Mouse (Mus musculus): ENCODE results near the gene Espl1. TPM values are rescaled to one million over a fixed set of nuclear protein-coding genes. Genes with fewer than 3 reads are reported as not detected.

Espl1 gene
- polyA plus RNA-seq, 1 experiment from 2014 or later, result 10.9 TPM

GRCm38 (mm10) chr15:102270274-102270960 lies 25.6 kb upstream of the Espl1 start, which contains the start of gene Gm9918:
Gm9918 (plus strand) TSS chr15:102270563.
- 9% methylated on average over 20 of the region's 21 CpGs for WGBS
- H3K27ac ChIP-seq (ENCODE audit: low read length), result no peak within 1 kb of the TSS
- H3K4me3 ChIP-seq (replicated peaks; ENCODE audit: low read length), result no peak within 1 kb of the TSS
- no peaks in the 10 kb centered on the region for H3K9me3 ChIP-seq (ENCODE audit: control insufficient read depth, low read length)
- ATAC-seq, result no peak
- H3K9ac ChIP-seq (replicated peaks; ENCODE audit: low read depth, low read length), result no peak within 1 kb of the TSS
- no peaks in the 10 kb centered on the region for H3K4me1 ChIP-seq (replicated peaks; ENCODE audit: control insufficient read depth, insufficient read depth, low read length)
- H3K4me2 ChIP-seq (ENCODE audit: low read length), result no peak within 1 kb of the TSS
- peaks cover 7% of the 10 kb centered on the region for H3K27me3 ChIP-seq (replicated peaks; ENCODE audit: control insufficient read depth, insufficient read depth, low read length)
- no peaks in the 10 kb centered on the region for H3K36me3 ChIP-seq (ENCODE audit: control insufficient read depth, insufficient read depth)

GRCm38 (mm10) chr15:102271441-102271840 lies 24.6 kb upstream of the Espl1 start:
- H3K27me3 ChIP-seq (replicated peaks; ENCODE audit: control insufficient read depth, insufficient read depth, low read length), result peaks cover 7% of the 10 kb centered on the region
- no peak for ATAC-seq
- no peak overlapping the region for H3K4me2 ChIP-seq (ENCODE audit: low read length)
- H3K4me1 ChIP-seq (replicated peaks; ENCODE audit: control insufficient read depth, insufficient read depth, low read length), result no peaks in the 10 kb centered on the region
- no peaks in the 10 kb centered on the region for H3K36me3 ChIP-seq (ENCODE audit: control insufficient read depth, insufficient read depth)
- no peaks in the 10 kb centered on the region for H3K9me3 ChIP-seq (ENCODE audit: control insufficient read depth, low read length)
- no peak overlapping the region for H3K9ac ChIP-seq (replicated peaks; ENCODE audit: low read depth, low read length)
- H3K4me3 ChIP-seq (replicated peaks; ENCODE audit: low read length), result no peak overlapping the region
- H3K27ac ChIP-seq (ENCODE audit: low read length), result no peak overlapping the region
- 14% methylated on average over 3 of the region's 3 CpGs for WGBS

GRCm38 (mm10) chr15:102273982-102274716 lies 21.9 kb upstream of the Espl1 start:
- peaks cover 7% of the 10 kb centered on the region for H3K27me3 ChIP-seq (replicated peaks; ENCODE audit: control insufficient read depth, insufficient read depth, low read length)
- no peak overlapping the region for H3K4me2 ChIP-seq (ENCODE audit: low read length)
- no peaks in the 10 kb centered on the region for H3K9me3 ChIP-seq (ENCODE audit: control insufficient read depth, low read length)
- H3K9ac ChIP-seq (replicated peaks; ENCODE audit: low read depth, low read length), result no peak overlapping the region
- H3K4me1 ChIP-seq (replicated peaks; ENCODE audit: control insufficient read depth, insufficient read depth, low read length), result peaks cover 6% of the 10 kb centered on the region; the same call in 1 of the 2 replicates
- H3K27ac ChIP-seq (ENCODE audit: low read length), result no peak overlapping the region
- H3K36me3 ChIP-seq (ENCODE audit: control insufficient read depth, insufficient read depth), result no peaks in the 10 kb centered on the region
- 75% methylated on average over 6 of the region's 6 CpGs for WGBS
- no peak for ATAC-seq
- no peak overlapping the region for H3K4me3 ChIP-seq (replicated peaks; ENCODE audit: low read length)

GRCm38 (mm10) chr15:102278726-102279091 lies 17.4 kb upstream of the Espl1 start:
- H3K4me2 ChIP-seq (ENCODE audit: low read length), result peak overlapping the region; percentile 98
- H3K36me3 ChIP-seq (ENCODE audit: control insufficient read depth, insufficient read depth), result peaks cover 8% of the 10 kb centered on the region
- H3K9ac ChIP-seq (replicated peaks; ENCODE audit: low read depth, low read length), result peak overlapping the region; percentile 86
- ATAC-seq, result 0 out of 2 replicates have a peak, but pooled peaks have one; percentile 5
- no peaks in the 10 kb centered on the region for H3K27me3 ChIP-seq (replicated peaks; ENCODE audit: control insufficient read depth, insufficient read depth, low read length)
- 36% methylated on average over 7 of the region's 7 CpGs for WGBS
- peaks cover 15% of the 10 kb centered on the region for H3K4me1 ChIP-seq (replicated peaks; ENCODE audit: control insufficient read depth, insufficient read depth, low read length)
- H3K4me3 ChIP-seq (replicated peaks; ENCODE audit: low read length), result peak overlapping the region; percentile 82
- H3K27ac ChIP-seq (ENCODE audit: low read length), result peak overlapping the region; percentile 68
- no peaks in the 10 kb centered on the region for H3K9me3 ChIP-seq (ENCODE audit: control insufficient read depth, low read length)

GRCm38 (mm10) chr15:102279092-102279782 lies 16.8 kb upstream of the Espl1 start, which contains the start of gene Mfsd5:
Mfsd5 (plus strand) TSS chr15:102279454.
- WGBS, result under 1% methylated on average over 63 of the region's 65 CpGs
- peak within 1 kb of the TSS; percentile 82 for H3K4me3 ChIP-seq (replicated peaks; ENCODE audit: low read length)

GRCm38 (mm10) chr15:102279783-102280520 lies 16.1 kb upstream of the Espl1 start:
- WGBS, result 32% methylated on average over 13 of the region's 13 CpGs
- Histone ChIP-seq H3K4me1 (replicated peaks; ENCODE audit: control insufficient read depth, insufficient read depth, low read length) (peaks cover 15% of the 10 kb centered on the region), H3K27ac (ENCODE audit: low read length) (peak overlapping the region; percentile 68), H3K4me3 (replicated peaks; ENCODE audit: low read length) (peak overlapping the region; percentile 82), H3K9ac (replicated peaks; ENCODE audit: low read depth, low read length) (peak overlapping the region; percentile 86), H3K27me3 (replicated peaks; ENCODE audit: control insufficient read depth, insufficient read depth, low read length) (no peaks in the 10 kb centered on the region), H3K36me3 (ENCODE audit: control insufficient read depth, insufficient read depth) (peaks cover 8% of the 10 kb centered on the region), H3K4me2 (ENCODE audit: low read length) (peak overlapping the region; percentile 89), H3K9me3 (ENCODE audit: control insufficient read depth, low read length) (no peaks in the 10 kb centered on the region)
- ATAC-seq, result peak; percentile 37

More at GRCm38 (mm10) chr15:102279092-102279782, 16.8 kb upstream of the Espl1 start, which contains the start of gene Mfsd5:
- ATAC-seq, result peak; percentile 97
- Histone ChIP-seq H3K9me3 (ENCODE audit: control insufficient read depth, low read length) (no peaks in the 10 kb centered on the region), H3K4me2 (ENCODE audit: low read length) (peak within 1 kb of the TSS; percentile 98), H3K36me3 (ENCODE audit: control insufficient read depth, insufficient read depth) (peaks cover 8% of the 10 kb centered on the region), H3K27ac (ENCODE audit: low read length) (peak within 1 kb of the TSS; percentile 68), H3K27me3 (replicated peaks; ENCODE audit: control insufficient read depth, insufficient read depth, low read length) (no peaks in the 10 kb centered on the region), H3K9ac (replicated peaks; ENCODE audit: low read depth, low read length) (peak within 1 kb of the TSS; percentile 86), H3K4me1 (replicated peaks; ENCODE audit: control insufficient read depth, insufficient read depth, low read length) (peaks cover 15% of the 10 kb centered on the region)

GRCm38 (mm10) chr15:102280623-102281022 lies 15.4 kb upstream of the Espl1 start:
- Histone ChIP-seq H3K4me1 (replicated peaks; ENCODE audit: control insufficient read depth, insufficient read depth, low read length) (peaks cover 15% of the 10 kb centered on the region), H3K36me3 (ENCODE audit: control insufficient read depth, insufficient read depth) (peaks cover 8% of the 10 kb centered on the region), H3K9me3 (ENCODE audit: control insufficient read depth, low read length) (no peaks in the 10 kb centered on the region), H3K27ac (ENCODE audit: low read length) (no peak overlapping the region), H3K4me3 (replicated peaks; ENCODE audit: low read length) (no peak overlapping the region), H3K4me2 (ENCODE audit: low read length) (no peak overlapping the region), H3K27me3 (replicated peaks; ENCODE audit: control insufficient read depth, insufficient read depth, low read length) (no peaks in the 10 kb centered on the region), H3K9ac (replicated peaks; ENCODE audit: low read depth, low read length) (no peak overlapping the region)
- no peak for ATAC-seq
- WGBS, result 95% methylated on average over 19 of the region's 19 CpGs

GRCm38 (mm10) chr15:102282463-102283292 lies 13.4 kb upstream of the Espl1 start:
- peaks cover 8% of the 10 kb centered on the region for H3K36me3 ChIP-seq (ENCODE audit: control insufficient read depth, insufficient read depth)
- no peaks in the 10 kb centered on the region for H3K9me3 ChIP-seq (ENCODE audit: control insufficient read depth, low read length)

More at GRCm38 (mm10) chr15:102282463-102283292, 13.4 kb upstream of the Espl1 start:
- H3K4me3 ChIP-seq (replicated peaks; ENCODE audit: low read length), result no peak overlapping the region
- no peak overlapping the region for H3K27ac ChIP-seq (ENCODE audit: low read length)
- no peak overlapping the region for H3K9ac ChIP-seq (replicated peaks; ENCODE audit: low read depth, low read length)
- no peak for ATAC-seq
- H3K4me1 ChIP-seq (replicated peaks; ENCODE audit: control insufficient read depth, insufficient read depth, low read length), result peaks cover 15% of the 10 kb centered on the region
- 90% methylated on average over 8 of the region's 8 CpGs for WGBS
- H3K27me3 ChIP-seq (replicated peaks; ENCODE audit: control insufficient read depth, insufficient read depth, low read length), result no peaks in the 10 kb centered on the region
- no peak overlapping the region for H3K4me2 ChIP-seq (ENCODE audit: low read length)
